Mouse (Mus musculus) CH12.LX (cell line): ENCODE measurements at regions not wholly inside any gene's neighbourhood (a gene's known extent, or its start where the extent isn't known, plus 50 kb on each side); places are given as distances from the start of the nearest gene placed in this dataset.

ENCODE experiments used
- DNase-seq: peaks from one replicate; pipeline ENCODE4 v3.0.0-alpha.2; 2013; ENCODE audit errors: extremely low read depth
- H3K27ac ChIP-seq: 2 replicates; pipeline ENCODE4 v1.5.1; 2012; ENCODE audit warnings: low read depth, mild to moderate bottlenecking, control low read depth, moderate library complexity; ENCODE audit not compliant: insufficient read depth
- H3K27me3 ChIP-seq: replicated peaks from 2 replicates; pipeline ENCODE3; 2012; ENCODE audit warnings: inconsistent platforms
- H3K36me3 ChIP-seq, 2 experiments: replicated peaks in 1 of 2; 2 replicates each; pipeline versions ENCODE3 to v1.6.1; 2012; ENCODE audit warnings: inconsistent platforms in 1 of 2, low read length in 1 of 2, mild to moderate bottlenecking in 1 of 2, mixed read lengths in 1 of 2, moderate library complexity in 1 of 2; ENCODE audit not compliant: control insufficient read depth in 1 of 2, insufficient read depth in 1 of 2
- H3K4me1 ChIP-seq, 2 experiments: 2 replicates each; pipeline ENCODE4 v1.6.1; 2012; ENCODE audit warnings: inconsistent platforms in 1 of 2, moderate library complexity in 1 of 2; ENCODE audit not compliant: insufficient read depth in 2 of 2, control insufficient read depth in 1 of 2
- H3K4me2 ChIP-seq: 2 replicates; pipeline ENCODE4 v1.6.1; 2012; ENCODE audit warnings: low read depth, mild to moderate bottlenecking, control low read depth; ENCODE audit not compliant: poor library complexity, insufficient read depth, severe bottlenecking
- H3K4me3 ChIP-seq, 3 experiments: fragments of 150-350 bp in 1 of 3; sonication (generic) in 1 of 3; replicated peaks in 1 of 3; 2 replicates each; pipeline versions ENCODE3 to v1.5.1; 2011 to 2012; ENCODE audit warnings: low read depth in 2 of 3, low read length in 2 of 3, mild to moderate bottlenecking in 2 of 3, moderate library complexity in 2 of 3, control low read depth in 1 of 3, improper control_type of control experiment in 1 of 3, inconsistent platforms in 1 of 3, mixed read lengths in 1 of 3; ENCODE audit not compliant: poor library complexity in 1 of 3
- H3K79me2 ChIP-seq: replicated peaks from 2 replicates; pipeline ENCODE4 v1.6.1; 2012; ENCODE audit warnings: mild to moderate bottlenecking, moderate library complexity; ENCODE audit not compliant: control insufficient read depth, poor library complexity, insufficient read depth, severe bottlenecking; ENCODE audit errors: extremely low read depth
- H3K9ac ChIP-seq: 2 replicates; pipeline ENCODE4 v1.6.1; 2012; ENCODE audit warnings: low read depth, mild to moderate bottlenecking, control low read depth, moderate library complexity; ENCODE audit not compliant: insufficient read depth
- H3K9me3 ChIP-seq: replicated peaks from 2 replicates; pipeline ENCODE3; 2012; ENCODE audit warnings: low read length, inconsistent platforms, mixed read lengths
- BHLHE40 ChIP-seq: IDR thresholded peaks from 2 replicates; pipeline ENCODE4 v1.6.1; 2011; ENCODE audit warnings: mild to moderate bottlenecking, low read depth, low read length, improper control_type of control experiment
- CHD2 ChIP-seq: IDR thresholded peaks from 2 replicates; pipeline ENCODE4 v1.6.1; 2011; ENCODE audit warnings: low read length, improper control_type of control experiment
- IRF4 ChIP-seq: IDR thresholded peaks from 2 replicates; pipeline ENCODE4 v1.6.1; 2014; ENCODE audit warnings: low read depth, mild to moderate bottlenecking, inconsistent platforms, low read length, improper control_type of control experiment
- JUN ChIP-seq: IDR thresholded peaks from 2 replicates; pipeline ENCODE4 v1.6.1; 2011; ENCODE audit warnings: low read depth, mild to moderate bottlenecking, low read length, improper control_type of control experiment, moderate library complexity; ENCODE audit not compliant: insufficient read depth
- NELFE ChIP-seq: IDR thresholded peaks from 2 replicates; pipeline ENCODE4 v1.6.1; 2011; ENCODE audit warnings: low read depth, low read length, improper control_type of control experiment
- PAX5 ChIP-seq: IDR thresholded peaks from 2 replicates; pipeline ENCODE4 v1.6.1; 2012; ENCODE audit warnings: low read length, inconsistent platforms, mixed read lengths
- POLR2A ChIP-seq: IDR thresholded peaks from 2 replicates; pipeline ENCODE4 v1.6.1; 2011; ENCODE audit warnings: low read depth, mild to moderate bottlenecking, improper control_type of control experiment, low read length
- SMC3 ChIP-seq: IDR thresholded peaks from 2 replicates; pipeline ENCODE4 v1.6.1; 2011; ENCODE audit warnings: low read depth, low read length, improper control_type of control experiment
- TBP ChIP-seq: conservative IDR thresholded peaks from 2 replicates; pipeline ENCODE4 v1.6.1; 2011; ENCODE audit warnings: low read depth, low read length, improper control_type of control experiment
- UBTF ChIP-seq: IDR thresholded peaks from 2 replicates; pipeline ENCODE4 v1.6.1; 2012; ENCODE audit warnings: low read depth, mild to moderate bottlenecking, inconsistent platforms, low read length, improper control_type of control experiment, moderate library complexity
- ZMIZ1 ChIP-seq: IDR thresholded peaks from 2 replicates; pipeline ENCODE4 v1.6.1; 2012; ENCODE audit warnings: low read depth, mild to moderate bottlenecking, inconsistent platforms, low read length, improper control_type of control experiment
- dilution Hi-C: fragments of 300-500 bp; cut with MboI; formaldehyde crosslinking; loops from 2 replicates; pipeline ENCODE4 v1.14.3; 2020; ENCODE audit warnings: low sequenced_read_pairs; ENCODE audit not compliant: extremely low pct_unique_long_range_greater_than_20kb, extremely low pct_ligation_motif_present
- in situ Hi-C: fragments of 300-500 bp; cut with MboI; formaldehyde crosslinking; loops from 3 replicates; pipeline ENCODE4 v1.14.3; 2019; ENCODE audit warnings: low sequenced_read_pairs, low pct_ligation_motif_present, low pct_unique_long_range_greater_than_20kb, mixed read lengths

DNA sequence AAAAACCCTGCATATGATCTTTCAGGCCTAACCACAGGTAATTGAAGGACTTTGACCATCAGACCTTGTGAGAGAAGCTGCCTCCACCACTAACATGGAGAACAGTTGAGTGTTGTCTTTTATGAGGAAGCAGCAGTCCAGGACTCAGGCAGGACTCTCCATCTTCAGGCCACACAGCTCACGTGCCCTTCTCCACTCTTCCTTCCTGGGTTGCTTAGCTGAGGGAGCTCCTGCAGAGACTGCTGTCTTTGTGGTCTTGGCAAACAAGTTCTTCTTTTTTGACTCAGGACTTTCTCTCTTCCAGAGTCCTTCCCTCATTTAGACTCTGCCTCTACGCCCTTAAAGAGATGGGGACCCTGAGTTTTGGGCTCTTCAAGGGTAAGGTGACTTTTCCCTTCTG is 85.0 kb downstream of the Ch25h start:
- no peak for TF ChIP-seq PAX5
- in situ Hi-C loops, result no loop called here

GRCm38 (mm10) chr19:34382551-34382950 is 92.1 kb downstream of the Fas start:
- TF ChIP-seq BHLHE40 (no peak), TBP (no peak), POLR2A (no peak), SMC3 (no peak), NELFE (no peak), JUN (no peak), ZMIZ1 (no peak), CHD2 (no peak), UBTF (no peak), IRF4 (no peak)
- Histone ChIP-seq H3K36me3 (no peaks in the 10 kb centered on the region), H3K4me3 (no peak overlapping the region), H3K4me2 (no peak overlapping the region), H3K79me2 (no peaks in the 10 kb centered on the region), H3K4me1 (peaks cover 0 to 3% of the 10 kb centered on the region in 2 experiments; a peak in 1 of 4 replicates), H3K9me3 (no peaks in the 10 kb centered on the region), H3K27me3 (no peaks in the 10 kb centered on the region), H3K9ac (no peak overlapping the region), H3K27ac (no peak overlapping the region)
- in situ Hi-C loops, result no loop called here
- no peak for DNase-seq
- dilution Hi-C loops, result no loop called here

More for the DNA sequence above, 85.0 kb downstream of the Ch25h start:
- Histone ChIP-seq H3K9me3 (no peaks in the 10 kb centered on the region), H3K79me2 (no peaks in the 10 kb centered on the region), H3K4me3 (no peak overlapping the region), H3K9ac (no peak overlapping the region), H3K4me1 (no peaks in the 10 kb centered on the region), H3K36me3 (no peaks in the 10 kb centered on the region), H3K27ac (no peak overlapping the region), H3K4me2 (no peak overlapping the region), H3K27me3 (no peaks in the 10 kb centered on the region)
- no peak for DNase-seq
- dilution Hi-C loops, result no loop called here
